Mouse (Mus musculus) small intestine, adult 2 months (tissue): ENCODE measurements around the gene Lbh. TPM values are rescaled to one million over a fixed set of nuclear protein-coding genes. Genes with fewer than 3 reads are reported as not detected.

Experiments used
- H3K27ac ChIP-seq: fragments of 200-500 bp; 2 replicates; pipeline ENCODE4 v1.5.1; 2012; ENCODE audit warnings: low read depth, low read length, control low read depth, inconsistent platforms; ENCODE audit not compliant: insufficient read depth
- H3K27me3 ChIP-seq: fragments of 200-500 bp; 2 replicates; pipeline ENCODE4 v1.6.1; 2012; ENCODE audit warnings: mild to moderate bottlenecking, moderate library complexity, low read length, inconsistent platforms; ENCODE audit not compliant: control insufficient read depth, insufficient read depth
- H3K36me3 ChIP-seq: fragments of 200-500 bp; 2 replicates; pipeline ENCODE4 v1.6.1; 2012; ENCODE audit warnings: mild to moderate bottlenecking, low read length, control low read depth, inconsistent platforms; ENCODE audit not compliant: control insufficient read depth, insufficient read depth
- H3K4me1 ChIP-seq: fragments of 200-500 bp; 2 replicates; pipeline ENCODE4 v1.6.1; 2012; ENCODE audit warnings: low read length, inconsistent platforms, mixed read lengths; ENCODE audit not compliant: control insufficient read depth, insufficient read depth, insufficient read length
- H3K4me3 ChIP-seq: fragments of 200-500 bp; 2 replicates; pipeline ENCODE4 v1.5.1; 2012; ENCODE audit warnings: low read depth, mild to moderate bottlenecking, control low read depth, inconsistent platforms, low read length, moderate library complexity
- CTCF ChIP-seq: fragments of 200-500 bp; IDR thresholded peaks from 2 replicates; pipeline ENCODE4 v1.5.1; 2012; ENCODE audit warnings: low read depth, mild to moderate bottlenecking, control low read depth, inconsistent platforms, low read length, moderate library complexity, mixed read lengths; ENCODE audit not compliant: insufficient replicate concordance, insufficient read length; ENCODE audit errors: extremely low read depth
- POLR2A ChIP-seq: fragments of 200-500 bp; IDR thresholded peaks from 2 replicates; pipeline ENCODE4 v1.6.1; 2012; ENCODE audit warnings: low read depth, mild to moderate bottlenecking, control low read depth, inconsistent platforms, low read length, moderate library complexity
- WGBS: fragments of 180-500 bp; shearing (Covaris S2); methylation state at CpG from one replicate; pipeline ENCODE4 v1.1.7; 2018; 5-methylcytosine and 5-hydroxymethylcytosine counted together
- polyA plus RNA-seq: library from polyadenylated mRNA; depleted of rRNA; stranded (reverse); fragments of >200 nt; gene quantifications from 2 replicates; pipeline ENCODE4 v1.2.3, GENCODE M21; 2012

The Lbh gene
- polyA plus RNA-seq, 1 experiment = 49.3 TPM

- no peak overlapping the region for H3K4me3 ChIP-seq
- 25% methylated on average over 11 of the region's 11 CpGs for WGBS
- H3K27me3 ChIP-seq = no peaks in the 10 kb centered on the region
- H3K4me1 ChIP-seq = peaks cover 36% of the 10 kb centered on the region
- H3K36me3 ChIP-seq = peaks cover 12% of the 10 kb centered on the region
- no peak for TF ChIP-seq POLR2A
- TF ChIP-seq CTCF = no peak
- peak overlapping the region; percentile 15; the same call in 1 of the 2 replicates for H3K27ac ChIP-seq
These were observed 20.1 kb downstream of the Lbh start for GRCm38 (mm10) chr17:72938026-72938795.

- TF ChIP-seq CTCF = no peak
- TF ChIP-seq POLR2A = no peak
- H3K4me1 ChIP-seq = peaks cover 34% of the 10 kb centered on the region
- no peaks in the 10 kb centered on the region for H3K27me3 ChIP-seq
- H3K4me3 ChIP-seq = no peak overlapping the region
- WGBS = 66% methylated on average over 15 of the region's 15 CpGs
- H3K36me3 ChIP-seq = peaks cover 12% of the 10 kb centered on the region
- peak overlapping the region; percentile 28 for H3K27ac ChIP-seq
These were observed 20.9 kb downstream of the Lbh start for GRCm38 (mm10) chr17:72938871-72939568.

- WGBS = 61% methylated on average over 6 of the region's 6 CpGs
- H3K27me3 ChIP-seq = no peaks in the 10 kb centered on the region
- H3K4me3 ChIP-seq = no peak overlapping the region
- peaks cover 12% of the 10 kb centered on the region for H3K36me3 ChIP-seq
- H3K4me1 ChIP-seq = peaks cover 31% of the 10 kb centered on the region
- TF ChIP-seq CTCF (no peak), POLR2A (no peak)
- H3K27ac ChIP-seq = peak overlapping the region; percentile 46; the same call in 1 of the 2 replicates
These were observed 21.4 kb downstream of the Lbh start for GRCm38 (mm10) chr17:72939569-72939899.

- peaks cover 6% of the 10 kb centered on the region; the same call in 1 of the 2 replicates for H3K4me1 ChIP-seq
- TF ChIP-seq CTCF (no peak), POLR2A (no peak)
- H3K36me3 ChIP-seq = peaks cover 12% of the 10 kb centered on the region
- no peaks in the 10 kb centered on the region for H3K27me3 ChIP-seq
- 78% methylated on average over 5 of the region's 5 CpGs for WGBS
- H3K27ac ChIP-seq = peak overlapping the region; percentile 59
- no peak overlapping the region for H3K4me3 ChIP-seq
These were observed 26.3 kb downstream of the Lbh start for GRCm38 (mm10) chr17:72944368-72944767.

GRCm38 (mm10) chr17:72947111-72947859, 29.2 kb downstream of the Lbh start:
- Histone ChIP-seq H3K27me3 (no peaks in the 10 kb centered on the region), H3K27ac (no peak overlapping the region; the same call in 1 of the 2 replicates), H3K4me1 (0 out of 2 replicates have a peak, but pooled peaks cover 2% of the 10 kb centered on the region), H3K36me3 (no peaks in the 10 kb centered on the region), H3K4me3 (no peak overlapping the region)
- 72% methylated on average over 6 of the region's 6 CpGs for WGBS
- TF ChIP-seq POLR2A = no peak
- TF ChIP-seq CTCF = no peak

DNA sequence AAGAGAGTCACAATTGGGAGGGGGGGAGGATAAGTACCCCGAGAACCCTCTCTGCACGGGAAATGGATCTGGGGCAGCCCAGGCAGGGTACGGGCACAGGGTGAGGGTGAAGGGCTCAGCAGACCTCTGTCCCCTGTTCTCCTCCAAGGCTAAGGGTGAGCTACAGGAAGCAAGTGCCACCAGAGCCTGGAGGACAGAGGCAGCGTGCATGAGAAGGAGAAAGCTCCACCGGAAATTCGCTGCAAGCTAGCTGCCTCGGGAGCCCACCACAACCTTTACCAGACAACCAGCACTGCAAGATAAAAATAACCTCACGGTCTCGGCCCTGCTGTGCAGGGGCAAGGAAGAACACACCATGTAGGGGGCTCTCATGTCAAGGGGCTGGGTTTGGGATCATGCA, 30.0 kb downstream of the Lbh start:
- Histone ChIP-seq H3K4me1 (0 out of 2 replicates have a peak, but pooled peaks cover 2% of the 10 kb centered on the region), H3K4me3 (no peak overlapping the region), H3K36me3 (no peaks in the 10 kb centered on the region), H3K27ac (no peak overlapping the region; the same call in 1 of the 2 replicates), H3K27me3 (no peaks in the 10 kb centered on the region)
- TF ChIP-seq CTCF (no peak), POLR2A (no peak)
- WGBS = 78% methylated on average over 9 of the region's 9 CpGs

GRCm38 (mm10) chr17:72949247-72949701, 31.2 kb downstream of the Lbh start:
- H3K4me3 ChIP-seq = no peak overlapping the region
- WGBS = 77% methylated on average over 7 of the region's 7 CpGs
- H3K27ac ChIP-seq = peak overlapping the region; percentile 53; the same call in 1 of the 2 replicates
- no peaks in the 10 kb centered on the region for H3K36me3 ChIP-seq
- 0 out of 2 replicates have a peak, but pooled peaks cover 2% of the 10 kb centered on the region for H3K4me1 ChIP-seq
- no peak for TF ChIP-seq POLR2A
- H3K27me3 ChIP-seq = no peaks in the 10 kb centered on the region
